In genomic region chr5:121928362-121929000, GRCm38 (mm10) we compare ENCODE assay signal across 11 mouse cellular contexts.
DNase-seq lines count a peak whose midpoint lies in the region; ATAC-seq lines count a peak whose summit lies in the region.
"Had no signal": no experiment of that assay in that cellular context is flagged by ENCODE, and none has a peak within 500 bp of the region (broad histone marks: within the 10 kb centered on the region; RNA-seq: fewer than 3 reads in every experiment).

No protein-coding gene starts in this region.

- H3K4me1 ChIP-seq in kidney, embryonic 16.5 days (ENCODE audit: insufficient read depth, low read length): no peaks in the 10 kb centered on the region; the same call in 1 of the 2 replicates
- peaks cover 91% of the 10 kb centered on the region for H3K4me1 ChIP-seq in hindbrain, embryonic 13.5 days (replicated peaks)

- no peak for DNase-seq in kidney, adult 11 months
- peak; percentile 31 for DNase-seq in brain, adult 2 months (ENCODE audit: low read depth, low spot score)
- peak; percentile 48 for DNase-seq in lung, postnatal 36 days
- no peak for DNase-seq in adrenal gland, adult 18-20 months (ENCODE audit: low spot score in 2 of 2)
- no peak for DNase-seq in gastrocnemius, adult 18-20 months (ENCODE audit: low spot score)
- no peak for DNase-seq in testis, postnatal 10 days (ENCODE audit: low spot score)
- DNase-seq: gastrocnemius, postnatal 10 days; thymus, postnatal 4 days had no signal

- H3K27me3 ChIP-seq in kidney, embryonic 16.5 days (ENCODE audit: insufficient read depth, low read length): peaks cover 16% of the 10 kb centered on the region
- H3K27me3 ChIP-seq in hindbrain, embryonic 13.5 days: peaks cover 7% of the 10 kb centered on the region; the same call in 1 of the 2 replicates

- H3K4me2 ChIP-seq in kidney, embryonic 16.5 days (replicated peaks; ENCODE audit: low read depth, low read length): no peak overlapping the region
- H3K4me2 ChIP-seq in hindbrain, embryonic 13.5 days: no peak overlapping the region

- no peak overlapping the region for H3K4me3 ChIP-seq in kidney, embryonic 16.5 days (ENCODE audit: low read length)
- no peak overlapping the region for H3K4me3 ChIP-seq in hindbrain, embryonic 13.5 days

- no peak overlapping the region for H3K27ac ChIP-seq in kidney, embryonic 16.5 days (ENCODE audit: low read length)
- peak overlapping the region; percentile 80 for H3K27ac ChIP-seq in hindbrain, embryonic 13.5 days

- ATAC-seq in kidney, embryonic 16.5 days (ENCODE audit: low FRiP score, low TSS enrichment): peak; percentile 66
- no peak for ATAC-seq in hindbrain, embryonic 13.5 days (ENCODE audit: low FRiP score)
- ATAC-seq: CD4-positive, CD25-positive, alpha-beta regulatory T cell, adult 4 months had no signal

- H3K36me3 ChIP-seq in kidney, embryonic 16.5 days (ENCODE audit: insufficient read depth, low read length): no peaks in the 10 kb centered on the region
- H3K36me3 ChIP-seq in hindbrain, embryonic 13.5 days: no peaks in the 10 kb centered on the region

- WGBS in kidney, embryonic 16.5 days: 34% methylated on average over 15 of the region's 17 CpGs
- WGBS in hindbrain, embryonic 13.5 days: 38% methylated on average over 17 of the region's 17 CpGs

- H3K9me3 ChIP-seq in kidney, embryonic 16.5 days (ENCODE audit: low read length): no peaks in the 10 kb centered on the region
- H3K9me3 ChIP-seq in hindbrain, embryonic 13.5 days: no peaks in the 10 kb centered on the region

- H3K9ac ChIP-seq in kidney, embryonic 16.5 days (replicated peaks; ENCODE audit: low read length): no peak overlapping the region
- H3K9ac ChIP-seq in hindbrain, embryonic 13.5 days: 0 out of 2 replicates have a peak overlapping the region, but pooled peaks have one; percentile 19

Comparison
In these comparisons a context has a peak if more than half of its experiments do, and no peak if none do; other contexts are left out.
1. DNase-seq: peak in brain, adult 2 months (single experiment) and lung, postnatal 36 days (single experiment); none in kidney, adult 11 months (single experiment), adrenal gland, adult 18-20 months (0 of 2), gastrocnemius, adult 18-20 months (single experiment) and testis, postnatal 10 days (single experiment).